Mouse (Mus musculus): ENCODE data around the gene Vmn1r55. TPM values are rescaled to one million over a fixed set of nuclear protein-coding genes. Genes with fewer than 3 reads are reported as not detected.

The Vmn1r55 gene
- polyA plus RNA-seq (2014; fragmentation: Illumina TruSeq; extraction: RNeasy Lipid Tissue Mini Kit (QIAGEN cat#74804); ENCODE audit: low replicate concordance) = not detected

DNA sequence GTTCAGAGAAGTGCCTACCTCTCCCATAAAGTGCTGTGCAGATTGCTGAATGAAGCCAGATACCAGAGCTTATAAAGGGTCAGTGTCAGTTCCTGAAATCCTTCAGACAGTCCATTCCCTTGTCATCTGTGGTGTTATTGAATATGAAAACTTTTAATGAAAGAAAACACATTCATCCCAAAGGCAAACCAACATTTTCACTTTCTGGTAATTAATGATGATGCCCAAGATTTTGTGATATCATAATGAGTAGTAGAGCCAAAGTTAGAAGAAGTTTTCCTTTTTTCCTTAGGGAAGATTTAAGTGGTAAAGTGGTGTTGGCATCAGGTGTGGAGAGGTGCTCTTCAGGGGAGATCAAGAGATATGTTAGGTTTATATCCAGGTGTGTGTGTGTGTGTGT, at the start of gene Vmn1r55:
Vmn1r55 (minus strand) TSS at position 101 of the 400 bp plus-strand sequence.

DNA sequence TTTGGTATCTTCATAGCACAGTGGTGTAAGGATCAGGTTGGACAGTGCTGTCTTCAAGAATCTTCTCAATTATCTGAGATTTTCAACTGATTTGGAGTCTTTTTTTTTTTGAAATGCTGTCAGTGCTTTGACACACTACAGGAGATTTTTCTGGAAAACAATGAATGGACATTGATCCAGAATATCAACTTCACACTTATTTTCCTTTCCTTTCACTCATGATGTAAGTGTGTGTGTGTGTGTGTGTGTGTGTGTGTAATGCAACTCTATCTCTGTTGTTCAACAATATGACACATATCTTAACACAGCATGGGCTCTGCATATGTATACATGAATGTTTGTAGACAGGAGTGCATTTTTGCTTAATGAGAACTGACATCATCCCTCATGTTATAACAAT, 47.2 kb upstream of the Vmn1r55 start, which contains the start of gene Vmn1r56:
Vmn1r56 (minus strand) TSS at position 101 of the 400 bp plus-strand sequence.

DNA sequence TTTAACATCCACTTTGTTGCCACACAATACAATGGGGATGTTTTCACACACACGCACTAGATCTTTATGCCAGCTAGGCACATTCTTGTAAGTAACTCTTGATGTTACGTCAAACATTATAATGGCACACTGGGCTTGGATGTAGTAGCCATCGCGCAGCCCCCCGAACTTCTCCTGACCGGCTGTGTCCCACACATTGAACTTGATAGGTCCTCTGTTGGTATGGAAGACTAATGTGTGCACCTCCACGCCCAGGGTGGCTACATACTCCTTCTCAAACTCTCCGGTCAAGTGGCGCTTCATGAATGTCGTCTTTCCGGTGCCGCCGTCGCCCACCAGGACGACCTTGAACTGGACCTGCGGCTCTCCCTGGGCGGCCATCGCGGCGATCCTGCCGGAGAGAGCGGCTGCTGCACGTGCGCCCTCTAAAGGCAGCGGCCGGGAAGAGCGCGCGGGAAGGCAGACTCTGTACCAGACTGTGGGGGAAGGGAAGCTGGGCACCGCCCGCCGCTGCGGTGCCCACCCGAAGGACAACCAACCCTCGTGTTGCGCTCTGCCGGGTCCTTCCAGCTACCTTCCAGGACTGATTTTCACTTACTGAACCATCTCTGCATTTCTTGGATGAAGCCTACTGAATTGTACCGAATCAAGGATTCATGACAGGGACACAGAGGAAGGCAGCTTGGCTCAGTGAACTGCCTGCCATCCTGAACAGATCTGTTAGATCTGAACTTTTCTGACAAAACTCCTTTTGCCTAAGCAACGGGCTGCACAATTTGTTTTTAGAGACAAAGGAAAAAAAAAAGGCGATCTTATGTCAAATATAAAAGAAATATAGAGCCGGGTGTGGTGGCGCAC, 23.7 kb downstream of the Vmn1r55 start, which contains the start of gene Rasl2-9:
Rasl2-9 (minus strand) TSS at position 402 of the 858 bp plus-strand sequence.

DNA sequence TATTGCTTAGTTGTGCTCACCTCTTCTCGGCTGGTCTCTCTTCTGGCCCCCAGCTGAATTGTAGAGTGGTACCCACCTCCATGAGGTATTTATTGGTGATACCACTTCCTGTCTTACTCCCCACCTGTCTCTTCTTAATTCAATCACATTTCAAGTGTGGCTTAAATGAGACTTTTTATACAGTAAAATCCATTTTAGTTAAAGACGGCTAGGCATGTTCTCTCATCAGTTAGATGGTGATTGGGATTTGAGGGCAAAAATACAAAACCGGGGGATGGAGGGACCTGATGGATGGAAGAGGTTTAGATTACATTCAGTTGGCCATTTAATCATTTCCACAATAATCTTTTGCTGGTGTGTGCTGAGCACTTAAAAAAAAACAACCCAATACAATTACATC, 32.6 kb downstream of the Vmn1r55 start, which contains the start of gene Rfpl4:
Rfpl4 (minus strand) TSS at position 101 of the 400 bp plus-strand sequence.

DNA sequence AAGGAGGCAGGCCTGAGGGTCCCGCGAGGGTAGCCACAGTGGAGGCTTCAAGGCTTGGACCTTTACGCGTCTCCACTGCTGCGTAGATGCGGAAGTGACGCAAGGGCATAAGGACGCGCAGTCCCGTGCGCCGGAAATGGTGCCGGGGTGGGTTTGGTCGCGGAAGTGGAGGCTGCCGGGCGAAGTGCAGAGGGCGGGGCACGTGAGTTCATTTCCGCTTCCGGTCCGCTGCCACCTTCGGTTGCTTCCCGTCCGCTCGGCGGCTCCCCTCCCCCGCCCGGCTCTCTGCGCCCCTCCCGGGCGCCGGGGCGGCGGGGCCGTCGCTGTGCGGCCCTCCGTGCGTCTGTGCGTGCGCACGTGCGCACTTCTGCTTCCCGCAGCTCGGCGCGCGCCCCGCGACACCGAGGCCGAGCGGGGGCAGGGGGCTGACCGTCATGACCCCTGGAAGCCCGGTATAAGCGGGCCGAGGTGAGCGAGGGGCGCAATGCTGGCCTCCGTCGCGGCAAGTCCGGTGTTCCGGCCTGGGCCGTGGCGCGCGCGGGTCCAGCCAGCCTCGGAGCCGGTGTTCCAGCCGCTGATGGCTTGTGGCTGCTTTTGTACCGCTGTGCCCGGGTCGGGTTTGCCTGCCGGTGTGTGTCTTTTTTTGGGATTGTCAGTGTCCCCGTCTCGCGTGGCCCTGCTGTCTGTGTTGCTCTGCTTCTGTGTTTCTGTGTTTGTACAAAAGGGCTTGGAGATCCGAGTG, 69.3 kb downstream of the Vmn1r55 start, which contains the start of gene Epn1:
Epn1 (plus strand) TSS at position 226 of the 742 bp plus-strand sequence.

Other genes starting within 250 kb of the Vmn1r55 start
- not detected for gene Gm36210, start 243.2 kb downstream of the Vmn1r55 start, polyA plus RNA-seq (2014; fragmentation: Illumina TruSeq; extraction: RNeasy Lipid Tissue Mini Kit (QIAGEN cat#74804); ENCODE audit: low replicate concordance)
- gene Zfp628, start 234.5 kb downstream of the Vmn1r55 start, polyA plus RNA-seq (2014; fragmentation: Illumina TruSeq; extraction: RNeasy Lipid Tissue Mini Kit (QIAGEN cat#74804); ENCODE audit: low replicate concordance) = not detected
- 0.59 TPM for gene Nat14, start 227.6 kb downstream of the Vmn1r55 start, polyA plus RNA-seq (2014; fragmentation: Illumina TruSeq; extraction: RNeasy Lipid Tissue Mini Kit (QIAGEN cat#74804); ENCODE audit: low replicate concordance)
- not detected for gene Ssc5d, start 223.9 kb downstream of the Vmn1r55 start, polyA plus RNA-seq (2014; fragmentation: Illumina TruSeq; extraction: RNeasy Lipid Tissue Mini Kit (QIAGEN cat#74804); ENCODE audit: low replicate concordance)
- not detected for gene Sbk2, start 185.3 kb downstream of the Vmn1r55 start, polyA plus RNA-seq (2014; fragmentation: Illumina TruSeq; extraction: RNeasy Lipid Tissue Mini Kit (QIAGEN cat#74804); ENCODE audit: low replicate concordance)
- not detected for gene Sbk3, start 178.5 kb downstream of the Vmn1r55 start, polyA plus RNA-seq (2014; fragmentation: Illumina TruSeq; extraction: RNeasy Lipid Tissue Mini Kit (QIAGEN cat#74804); ENCODE audit: low replicate concordance)
- 8.2 TPM for gene Zfp579, start 153.5 kb downstream of the Vmn1r55 start, polyA plus RNA-seq (2014; fragmentation: Illumina TruSeq; extraction: RNeasy Lipid Tissue Mini Kit (QIAGEN cat#74804); ENCODE audit: low replicate concordance)
- gene Zfp524, start 135.3 kb downstream of the Vmn1r55 start, polyA plus RNA-seq (2014; fragmentation: Illumina TruSeq; extraction: RNeasy Lipid Tissue Mini Kit (QIAGEN cat#74804); ENCODE audit: low replicate concordance) = not detected
- gene Fiz1, start 135.0 kb downstream of the Vmn1r55 start, polyA plus RNA-seq (2014; fragmentation: Illumina TruSeq; extraction: RNeasy Lipid Tissue Mini Kit (QIAGEN cat#74804); ENCODE audit: low replicate concordance) = 9.3 TPM
- gene Gm44973, start 134.2 kb downstream of the Vmn1r55 start, polyA plus RNA-seq (2014; fragmentation: Illumina TruSeq; extraction: RNeasy Lipid Tissue Mini Kit (QIAGEN cat#74804); ENCODE audit: low replicate concordance) = 0.48 TPM
- 3.4 TPM for gene Zfp865, start 129.3 kb downstream of the Vmn1r55 start, polyA plus RNA-seq (2014; fragmentation: Illumina TruSeq; extraction: RNeasy Lipid Tissue Mini Kit (QIAGEN cat#74804); ENCODE audit: low replicate concordance)
- gene Ccdc106, start 129.1 kb downstream of the Vmn1r55 start, polyA plus RNA-seq (2014; fragmentation: Illumina TruSeq; extraction: RNeasy Lipid Tissue Mini Kit (QIAGEN cat#74804); ENCODE audit: low replicate concordance) = not detected
- gene 4632433K11Rik, start 115.6 kb downstream of the Vmn1r55 start, polyA plus RNA-seq (2014; fragmentation: Illumina TruSeq; extraction: RNeasy Lipid Tissue Mini Kit (QIAGEN cat#74804); ENCODE audit: low replicate concordance) = 1.6 TPM
- gene Zfp784, start 111.2 kb downstream of the Vmn1r55 start, polyA plus RNA-seq (2014; fragmentation: Illumina TruSeq; extraction: RNeasy Lipid Tissue Mini Kit (QIAGEN cat#74804); ENCODE audit: low replicate concordance) = 6.2 TPM
- 0.56 TPM for gene Zfp580, start 98.1 kb downstream of the Vmn1r55 start, polyA plus RNA-seq (2014; fragmentation: Illumina TruSeq; extraction: RNeasy Lipid Tissue Mini Kit (QIAGEN cat#74804); ENCODE audit: low replicate concordance)
- 11.5 TPM for gene U2af2, start 87.5 kb downstream of the Vmn1r55 start, polyA plus RNA-seq (2014; fragmentation: Illumina TruSeq; extraction: RNeasy Lipid Tissue Mini Kit (QIAGEN cat#74804); ENCODE audit: low replicate concordance)
- 0.63 TPM for gene Epn1, start 69.4 kb downstream of the Vmn1r55 start, polyA plus RNA-seq (2014; fragmentation: Illumina TruSeq; extraction: RNeasy Lipid Tissue Mini Kit (QIAGEN cat#74804); ENCODE audit: low replicate concordance)
- gene Rfpl4, start 32.7 kb downstream of the Vmn1r55 start, polyA plus RNA-seq (2014; fragmentation: Illumina TruSeq; extraction: RNeasy Lipid Tissue Mini Kit (QIAGEN cat#74804); ENCODE audit: low replicate concordance) = not detected
- 2.1 TPM for gene Rasl2-9, start 23.7 kb downstream of the Vmn1r55 start, polyA plus RNA-seq (2014; fragmentation: Illumina TruSeq; extraction: RNeasy Lipid Tissue Mini Kit (QIAGEN cat#74804); ENCODE audit: low replicate concordance)
- not detected for gene Vmn1r56, start 47.1 kb upstream of the Vmn1r55 start, polyA plus RNA-seq (2014; fragmentation: Illumina TruSeq; extraction: RNeasy Lipid Tissue Mini Kit (QIAGEN cat#74804); ENCODE audit: low replicate concordance)
- gene Vmn1r57, start 68.8 kb upstream of the Vmn1r55 start, polyA plus RNA-seq (2014; fragmentation: Illumina TruSeq; extraction: RNeasy Lipid Tissue Mini Kit (QIAGEN cat#74804); ENCODE audit: low replicate concordance) = not detected
- not detected for gene Gm5065, start 200.9 kb upstream of the Vmn1r55 start, polyA plus RNA-seq (2014; fragmentation: Illumina TruSeq; extraction: RNeasy Lipid Tissue Mini Kit (QIAGEN cat#74804); ENCODE audit: low replicate concordance)
- gene Nlrp2, start 201.4 kb upstream of the Vmn1r55 start, polyA plus RNA-seq (2014; fragmentation: Illumina TruSeq; extraction: RNeasy Lipid Tissue Mini Kit (QIAGEN cat#74804); ENCODE audit: low replicate concordance) = not detected